Comparison of ENCODE assay signal across 21 mouse cellular contexts in genomic region chr13:30650684-30651083, GRCm38 (mm10). TPM values are rescaled to one million over a fixed set of nuclear protein-coding genes. Genes with fewer than 3 reads are reported as not detected.
DNase-seq lines count a peak whose midpoint lies in the region; ATAC-seq and TF ChIP-seq lines count a peak whose summit lies in the region.
"Had no signal": no experiment of that assay in that cellular context is flagged by ENCODE, and none has a peak within 500 bp of the region (broad histone marks: within the 10 kb centered on the region; RNA-seq: fewer than 3 reads in every experiment).

No protein-coding gene starts in this region.

- no peak overlapping the region for H3K27ac ChIP-seq in hindbrain, embryonic 16.5 days (ENCODE audit: low read depth, low read length)
- H3K27ac ChIP-seq in hindbrain, embryonic 12.5 days = no peak overlapping the region
- no peak overlapping the region for H3K27ac ChIP-seq in midbrain, postnatal 0 days (ENCODE audit: low read depth, low read length)
- H3K27ac ChIP-seq in midbrain, embryonic 15.5 days = no peak overlapping the region
- H3K27ac ChIP-seq: forebrain, embryonic 10.5 days; forebrain, embryonic 13.5 days; hindbrain, embryonic 15.5 days had no signal

- no peaks in the 10 kb centered on the region for H3K36me3 ChIP-seq in hindbrain, embryonic 16.5 days (ENCODE audit: control insufficient read depth, insufficient read depth, low read length)
- H3K36me3 ChIP-seq in hindbrain, embryonic 12.5 days = no peaks in the 10 kb centered on the region
- H3K36me3 ChIP-seq in midbrain, postnatal 0 days (ENCODE audit: insufficient read depth, low read length) = no peaks in the 10 kb centered on the region
- H3K36me3 ChIP-seq in midbrain, embryonic 15.5 days (replicated peaks) = no peaks in the 10 kb centered on the region
- H3K36me3 ChIP-seq: forebrain, embryonic 10.5 days; hindbrain, embryonic 15.5 days had no signal

- H3K4me3 ChIP-seq in hindbrain, embryonic 16.5 days (ENCODE audit: low read length) = no peak overlapping the region
- H3K4me3 ChIP-seq in hindbrain, embryonic 12.5 days = no peak overlapping the region
- no peak overlapping the region for H3K4me3 ChIP-seq in midbrain, postnatal 0 days (ENCODE audit: low read depth, low read length)
- H3K4me3 ChIP-seq in midbrain, embryonic 15.5 days = no peak overlapping the region
- H3K4me3 ChIP-seq: forebrain, embryonic 10.5 days; forebrain, embryonic 13.5 days; hindbrain, embryonic 15.5 days had no signal

- TF ChIP-seq CTCF in midbrain, postnatal 0 days (IDR thresholded peaks at IDR 0.05) = no peak

- no peaks in the 10 kb centered on the region for H3K27me3 ChIP-seq in hindbrain, embryonic 16.5 days (replicated peaks; ENCODE audit: control insufficient read depth, insufficient read depth, low read length)
- H3K27me3 ChIP-seq in hindbrain, embryonic 12.5 days = no peaks in the 10 kb centered on the region
- no peaks in the 10 kb centered on the region for H3K27me3 ChIP-seq in midbrain, postnatal 0 days (ENCODE audit: insufficient read depth, low read length)
- no peaks in the 10 kb centered on the region for H3K27me3 ChIP-seq in midbrain, embryonic 15.5 days (replicated peaks)
- H3K27me3 ChIP-seq: forebrain, embryonic 13.5 days; hindbrain, embryonic 15.5 days had no signal

- H3K9ac ChIP-seq in hindbrain, embryonic 16.5 days (ENCODE audit: low read depth, low read length) = no peak overlapping the region
- no peak overlapping the region for H3K9ac ChIP-seq in hindbrain, embryonic 12.5 days
- H3K9ac ChIP-seq in midbrain, postnatal 0 days (replicated peaks; ENCODE audit: low read length, poor library complexity, severe bottlenecking) = no peak overlapping the region
- no peak overlapping the region for H3K9ac ChIP-seq in midbrain, embryonic 15.5 days
- H3K9ac ChIP-seq: forebrain, embryonic 13.5 days; hindbrain, embryonic 15.5 days had no signal

- no peaks in the 10 kb centered on the region for H3K4me1 ChIP-seq in hindbrain, embryonic 16.5 days (ENCODE audit: control insufficient read depth, insufficient read depth, low read depth, low read length)
- H3K4me1 ChIP-seq in hindbrain, embryonic 12.5 days = no peaks in the 10 kb centered on the region
- H3K4me1 ChIP-seq in midbrain, postnatal 0 days (ENCODE audit: insufficient read depth, low read length) = no peaks in the 10 kb centered on the region
- no peaks in the 10 kb centered on the region for H3K4me1 ChIP-seq in midbrain, embryonic 15.5 days
- H3K4me1 ChIP-seq: forebrain, embryonic 10.5 days; forebrain, embryonic 13.5 days; hindbrain, embryonic 15.5 days had no signal

- H3K4me2 ChIP-seq in hindbrain, embryonic 16.5 days (ENCODE audit: low read length) = no peak overlapping the region
- no peak overlapping the region for H3K4me2 ChIP-seq in hindbrain, embryonic 12.5 days (replicated peaks)
- H3K4me2 ChIP-seq in midbrain, postnatal 0 days (ENCODE audit: low read depth, low read length, poor library complexity, severe bottlenecking) = no peak overlapping the region
- H3K4me2 ChIP-seq in midbrain, embryonic 15.5 days = no peak overlapping the region
- H3K4me2 ChIP-seq: forebrain, embryonic 13.5 days; heart, embryonic 11.5 days; hindbrain, embryonic 15.5 days had no signal

- 29% methylated on average over 1 of the region's 1 CpGs for WGBS in hindbrain, embryonic 16.5 days
- WGBS in hindbrain, embryonic 12.5 days = 94% methylated on average over 1 of the region's 1 CpGs
- WGBS in midbrain, postnatal 0 days = 81% methylated on average over 1 of the region's 1 CpGs
- 80% methylated on average over 1 of the region's 1 CpGs for WGBS in midbrain, embryonic 15.5 days

- DNase-seq in cerebellum, postnatal 10 days = peak; percentile 66 to 75
- DNase-seq in cerebellum, adult 8-10 months = no peak
- DNase-seq in midbrain, postnatal 0 days (ENCODE audit: low spot score) = peak; percentile 52
- DNase-seq: adrenal gland, adult 2 months; adrenal gland, postnatal 14 days; gastrocnemius, postnatal 10 days; gastrocnemius, postnatal 36 days; heart, postnatal 36 days; kidney, adult 18-20 months had no signal

- ATAC-seq in hindbrain, embryonic 16.5 days = peak; percentile 67; the same call in 1 of the 2 replicates
- ATAC-seq in hindbrain, embryonic 12.5 days (ENCODE audit: low FRiP score) = no peak
- ATAC-seq in midbrain, postnatal 0 days (ENCODE audit: low FRiP score) = no peak
- ATAC-seq in midbrain, embryonic 15.5 days (replicated peaks) = no peak
- ATAC-seq: CD4-positive, CD25-positive, alpha-beta regulatory T cell, adult 4 months; forebrain, embryonic 13.5 days; forebrain, embryonic 16.5 days; inflammation-experienced regulatory T-cells, adult 6 months; intestine, embryonic 16.5 days had no signal

- no peaks in the 10 kb centered on the region for H3K9me3 ChIP-seq in hindbrain, embryonic 16.5 days (ENCODE audit: control insufficient read depth, low read length)
- H3K9me3 ChIP-seq in hindbrain, embryonic 12.5 days (replicated peaks) = no peaks in the 10 kb centered on the region
- H3K9me3 ChIP-seq in midbrain, postnatal 0 days (ENCODE audit: low read length) = no peaks in the 10 kb centered on the region
- H3K9me3 ChIP-seq in midbrain, embryonic 15.5 days = no peaks in the 10 kb centered on the region
- H3K9me3 ChIP-seq: forebrain, embryonic 10.5 days; forebrain, embryonic 13.5 days; hindbrain, embryonic 15.5 days had no signal

RNA-seq across cellular contexts. Expression of gene Dusp22, which starts 9.1 kb away (rescaled TPM):
- 20.4 and 30.8 TPM in 2 replicates for polyA plus RNA-seq in hindbrain, embryonic 16.5 days (2015; fragmentation: Nextera tagmentation; extraction: Ambion mirVana)
- polyA plus RNA-seq in hindbrain, embryonic 12.5 days (2016; fragmentation: Nextera tagmentation; extraction: Ambion mirVana) = 20.4 and 21.4 TPM in 2 replicates
- total RNA-seq in midbrain, postnatal 0 days (2014; rRNA removed) = 23.5 and 24.2 TPM in 2 replicates
- polyA plus RNA-seq in midbrain, postnatal 0 days (2015; fragmentation: Nextera tagmentation; extraction: Ambion mirVana) = 29.3 and 30.6 TPM in 2 replicates
- 29.0 and 29.6 TPM in 2 replicates for polyA plus RNA-seq in midbrain, embryonic 15.5 days (2015; fragmentation: Nextera tagmentation; extraction: Ambion mirVana)
- total RNA-seq: MEL had no signal
